Mouse (Mus musculus) neural tube, embryonic 10.5 days (tissue): ENCODE results near the gene Rdh16f1.
"Not testable (repeated sequence)": the region's sequence is repeated elsewhere in the genome, so short reads cannot be mapped to it uniquely, and the experiment has no call there.

ENCODE experiments used
- DNase-seq: peaks from one replicate; pipeline ENCODE4 v3.0.0-alpha.2; 2017; ENCODE audit warnings: low spot score; ENCODE audit errors: extremely low spot score

Rdh16f1 gene

GRCm38 (mm10) chr10:127825386-127825785 lies 65.8 kb downstream of the Rdh16f1 start:
- DNase-seq: no peak

GRCm38 (mm10) chr10:127829121-127829520 lies 69.5 kb downstream of the Rdh16f1 start:
- DNase-seq: no peak

- DNase-seq: not testable (repeated sequence)
Measured at GRCm38 (mm10) chr10:127834186-127834585, 74.6 kb downstream of the Rdh16f1 start.

- no peak for DNase-seq
Measured at GRCm38 (mm10) chr10:127835292-127835691, 75.7 kb downstream of the Rdh16f1 start.

GRCm38 (mm10) chr10:127837793-127838192 lies 78.2 kb downstream of the Rdh16f1 start:
- DNase-seq: not testable (repeated sequence)

GRCm38 (mm10) chr10:127838539-127838938 lies 79.0 kb downstream of the Rdh16f1 start:
- DNase-seq: no peak

- no peak for DNase-seq
Measured at GRCm38 (mm10) chr10:127840776-127841175, 81.2 kb downstream of the Rdh16f1 start.
